Mouse (Mus musculus) urinary bladder, postnatal 14 days (tissue): ENCODE data around the gene Pitx2.
A peak's percentile ranks its signal among the peaks of the same experiment; 100 is the strongest.

Experiments used
- DNase-seq: peaks from one replicate; pipeline ENCODE4 v3.0.0; 2021; ENCODE audit warnings: low spot score

The Pitx2 gene

DNA sequence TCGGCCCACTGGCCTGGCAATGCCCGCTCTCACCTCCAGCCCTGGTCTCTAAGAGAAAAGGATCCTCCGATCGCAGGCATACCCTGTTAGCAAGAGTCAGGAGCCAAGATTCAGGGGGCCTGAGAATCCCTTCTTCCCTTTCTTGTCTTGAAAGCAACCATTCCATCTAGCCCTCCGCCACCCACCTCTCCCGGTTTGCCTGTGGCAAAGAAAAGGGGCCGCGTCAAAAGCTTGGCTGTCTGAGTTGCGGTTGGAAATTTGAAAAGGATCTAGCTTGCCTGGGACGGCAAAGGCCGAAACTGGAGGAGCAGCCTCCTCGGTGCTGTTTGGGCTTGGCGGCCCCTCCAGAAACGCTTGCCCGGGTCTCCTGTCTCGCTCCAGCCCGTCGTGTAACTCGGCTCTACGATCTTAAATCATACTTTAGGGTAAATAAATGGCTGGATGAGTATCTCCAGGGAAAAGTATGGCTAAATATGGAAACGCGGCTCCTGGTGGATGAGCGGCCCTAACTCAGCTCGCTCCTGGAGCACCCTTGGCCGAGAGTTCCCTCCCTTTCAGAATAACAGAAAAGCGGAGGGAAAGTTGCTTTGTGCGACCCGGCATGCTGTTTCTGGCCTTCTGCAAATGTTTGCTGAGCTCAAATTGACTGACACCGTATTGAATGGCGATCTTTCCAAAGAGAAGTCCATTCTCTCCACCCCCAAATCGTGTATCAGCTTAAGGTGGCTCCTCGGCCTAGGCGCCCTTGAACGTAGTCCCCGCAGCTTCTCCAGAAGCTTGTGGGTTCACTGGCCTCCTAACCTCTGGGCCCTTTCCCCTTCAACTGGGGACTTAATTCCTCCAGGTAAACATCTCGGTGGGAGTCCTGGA is 3.4 kb downstream of the Pitx2 start:
- DNase-seq: no peak

DNA sequence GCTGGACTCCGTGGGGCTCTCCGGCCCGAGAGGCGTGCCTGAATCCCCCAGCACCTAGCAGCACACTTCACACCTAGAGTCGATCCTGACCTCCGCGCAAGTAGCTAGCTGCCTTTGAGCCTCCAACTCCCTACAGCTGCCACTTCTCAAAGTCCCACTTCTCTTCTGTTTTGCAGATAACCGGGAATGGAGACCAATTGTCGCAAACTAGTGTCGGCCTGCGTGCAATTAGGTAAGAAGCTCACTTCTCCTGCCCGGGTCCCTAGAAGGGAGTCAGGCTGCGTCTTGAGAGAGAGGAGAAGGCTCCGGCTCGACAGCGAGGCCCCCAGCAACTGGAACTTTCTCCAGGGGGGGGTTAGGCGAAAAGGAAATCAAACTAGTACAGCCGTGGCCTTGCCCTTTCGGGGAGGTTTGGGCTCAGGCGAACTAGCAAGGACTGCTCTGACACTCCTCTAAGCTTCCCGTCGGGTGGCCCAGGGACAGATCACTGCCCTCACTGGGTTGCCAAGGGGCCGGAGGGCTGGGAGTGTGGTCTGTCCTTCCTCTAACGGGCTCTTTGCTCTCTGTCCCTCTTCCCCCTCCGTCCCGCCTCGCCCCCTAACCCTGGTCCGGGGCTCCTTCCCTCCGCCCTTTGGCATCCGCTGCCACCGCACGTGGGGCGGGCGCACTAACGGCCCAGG is 4.2 kb downstream of the Pitx2 start:
- no peak for DNase-seq

DNA sequence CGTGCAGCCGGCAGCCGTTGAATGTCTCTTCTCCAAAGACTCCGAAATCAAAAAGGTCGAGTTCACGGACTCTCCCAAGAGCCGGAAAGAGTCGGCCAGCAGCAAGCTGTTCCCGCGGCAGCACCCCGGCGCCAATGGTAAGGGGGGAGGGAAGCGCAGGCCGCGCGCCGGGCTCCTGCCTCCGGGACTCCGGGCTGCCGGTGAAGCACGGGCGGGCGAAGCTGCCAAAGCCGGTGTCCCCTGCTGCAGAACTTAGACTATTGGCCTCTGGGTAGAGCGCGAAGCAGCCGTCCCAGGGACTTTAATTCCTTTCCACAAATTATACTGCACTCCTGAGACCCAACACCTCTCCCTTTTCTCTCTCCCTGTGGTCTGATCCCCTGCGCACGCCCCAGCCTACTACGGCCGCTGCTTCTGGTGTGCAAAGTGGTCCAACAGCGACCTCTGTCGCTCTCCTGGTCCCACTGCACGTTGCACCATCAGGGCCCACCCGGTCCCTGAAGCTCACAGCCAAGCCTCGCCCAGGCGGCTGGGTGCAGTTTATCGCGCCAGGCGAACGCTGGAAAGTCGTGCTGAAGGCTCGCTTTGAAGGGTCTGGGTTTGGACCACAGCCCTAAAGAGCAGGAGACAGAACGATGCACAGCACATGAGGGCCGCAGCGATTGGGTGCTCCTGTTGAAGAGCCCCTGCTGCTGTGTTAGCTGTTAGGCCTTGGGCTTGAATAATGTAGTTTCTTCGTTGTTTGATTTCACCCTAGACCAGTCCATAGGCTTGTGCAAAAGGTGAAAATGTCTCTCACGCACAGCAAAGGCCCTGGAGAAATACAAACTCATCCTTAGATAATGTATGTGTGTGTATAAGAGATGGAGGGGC is 5.0 kb downstream of the Pitx2 start:
- DNase-seq: peak; percentile 82

DNA sequence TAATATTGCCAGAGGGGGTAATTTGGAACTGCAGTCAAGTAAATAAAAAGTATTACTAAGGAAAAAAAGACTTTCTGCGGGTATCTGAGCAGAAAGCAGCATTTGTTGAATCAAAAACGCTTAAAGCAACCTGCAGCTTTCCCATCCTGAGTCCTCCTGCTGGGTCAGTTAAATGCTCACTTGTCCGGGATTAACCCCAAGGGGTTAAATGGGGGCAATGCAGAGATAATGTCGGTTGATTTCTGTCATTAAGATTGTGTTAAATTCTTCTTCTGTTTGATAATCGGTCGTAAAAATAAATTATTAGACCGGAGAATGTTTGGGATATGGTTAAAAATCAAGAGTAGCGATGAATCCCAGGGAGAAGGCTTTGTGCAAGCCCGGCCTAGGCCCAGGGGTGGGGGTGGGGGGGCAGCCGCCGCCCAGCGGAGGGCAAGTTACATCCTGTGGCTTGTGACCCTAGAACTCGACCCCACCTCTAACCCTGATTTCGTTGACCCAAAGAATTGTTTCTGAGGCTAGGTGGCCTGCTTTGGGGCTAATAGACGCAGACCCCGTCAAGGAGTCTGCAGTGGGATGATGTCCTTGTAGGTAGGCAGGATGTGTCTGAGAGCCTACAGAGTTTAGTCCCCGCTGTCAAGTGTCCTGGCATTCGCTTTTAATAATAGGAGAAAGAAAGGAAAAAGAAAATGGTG is 6.0 kb downstream of the Pitx2 start:
- DNase-seq: no peak

DNA sequence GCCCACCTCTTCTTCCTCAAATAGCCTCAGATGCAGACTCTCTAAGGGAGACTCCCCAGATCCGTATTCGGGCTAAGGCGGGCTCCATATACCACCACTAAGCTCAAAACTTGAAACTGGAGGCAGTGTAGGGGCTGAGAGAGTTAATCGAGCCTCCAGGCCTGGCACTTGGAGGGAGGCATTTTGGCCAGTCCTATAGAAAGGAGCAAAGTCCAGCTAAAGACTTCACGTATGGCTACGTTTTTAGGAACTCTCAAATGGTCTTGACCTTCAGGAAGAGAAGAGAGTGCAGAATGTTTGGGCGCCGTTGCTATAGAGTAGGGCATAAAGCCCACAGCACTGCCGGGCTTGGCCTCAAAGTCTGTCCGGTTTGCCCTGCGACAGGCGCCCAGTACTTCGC is 7.1 kb downstream of the Pitx2 start:
- no peak for DNase-seq

DNA sequence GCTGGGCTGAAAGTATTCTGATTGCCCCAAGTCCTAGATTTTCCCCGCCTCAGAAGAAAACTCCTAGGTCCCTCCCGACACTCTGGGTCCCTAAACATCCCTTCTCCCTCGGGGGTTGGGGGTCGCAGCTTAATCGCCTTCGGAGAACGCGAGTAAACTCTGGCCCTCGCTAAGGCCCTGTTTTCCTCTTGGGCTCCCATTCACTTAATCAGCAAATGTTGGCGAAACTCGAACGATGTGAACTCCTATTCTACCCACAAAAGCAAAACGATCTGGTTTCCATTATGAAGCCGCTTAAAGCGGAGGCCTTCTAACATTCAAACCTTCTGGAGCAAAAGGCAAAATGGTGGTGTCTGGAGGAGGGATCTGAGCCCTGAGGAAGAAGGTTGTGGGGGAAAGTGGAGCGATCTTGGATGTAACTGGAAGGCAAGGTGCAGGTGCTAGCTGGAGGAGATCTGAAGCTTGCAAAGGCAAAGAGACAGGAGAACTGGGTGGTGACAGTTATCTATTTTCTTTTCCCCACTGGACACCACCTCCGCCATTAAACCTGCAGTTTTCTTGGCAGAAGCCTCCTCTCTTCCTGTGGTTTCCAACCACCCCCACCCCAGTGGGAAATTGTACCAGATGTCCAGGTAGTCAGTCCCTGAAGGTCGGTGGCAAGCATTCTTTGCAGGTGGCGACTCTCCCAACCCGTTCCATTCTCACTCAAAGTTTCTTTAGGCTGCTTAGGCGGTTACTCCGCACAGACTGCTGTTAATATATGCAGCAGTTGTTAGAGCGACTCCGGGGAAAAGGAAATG is 7.8 kb downstream of the Pitx2 start:
- no peak for DNase-seq

DNA sequence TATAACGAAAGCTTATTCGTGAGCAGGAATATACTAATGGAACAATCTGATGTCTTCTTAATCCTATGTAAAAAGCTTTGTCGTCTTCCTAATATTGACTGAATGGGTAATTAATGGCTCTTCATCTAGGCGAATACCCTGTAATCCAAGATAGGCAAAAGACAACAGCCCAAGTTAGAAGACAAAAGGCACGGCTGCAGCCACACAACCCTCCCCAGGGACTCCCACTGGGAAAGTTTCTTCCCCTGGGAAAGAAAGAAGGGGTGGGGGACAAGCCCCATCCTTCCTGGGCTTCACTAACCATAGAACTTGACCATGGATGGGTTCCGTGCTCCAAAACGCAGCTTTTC is 8.3 kb downstream of the Pitx2 start:
- DNase-seq: no peak

DNA sequence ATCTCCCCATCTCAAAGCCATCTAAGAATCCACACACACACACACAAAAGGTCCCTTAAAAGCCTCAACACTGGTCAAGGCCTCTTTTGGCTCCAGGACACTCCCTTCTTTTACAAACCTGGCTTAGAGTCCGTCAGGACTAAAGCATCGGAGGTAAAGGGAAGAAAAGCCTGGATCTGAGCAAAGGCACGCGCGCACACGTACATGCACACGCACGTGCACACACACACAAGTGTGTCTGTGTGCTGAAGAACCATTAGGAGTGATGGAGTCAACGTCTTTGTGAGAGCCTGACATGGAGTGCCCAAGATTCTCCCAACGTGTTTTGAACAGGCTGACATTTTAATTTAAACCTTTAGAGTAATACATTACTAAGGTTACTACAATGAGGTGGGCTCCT is 8.7 kb downstream of the Pitx2 start:
- DNase-seq: no peak

DNA sequence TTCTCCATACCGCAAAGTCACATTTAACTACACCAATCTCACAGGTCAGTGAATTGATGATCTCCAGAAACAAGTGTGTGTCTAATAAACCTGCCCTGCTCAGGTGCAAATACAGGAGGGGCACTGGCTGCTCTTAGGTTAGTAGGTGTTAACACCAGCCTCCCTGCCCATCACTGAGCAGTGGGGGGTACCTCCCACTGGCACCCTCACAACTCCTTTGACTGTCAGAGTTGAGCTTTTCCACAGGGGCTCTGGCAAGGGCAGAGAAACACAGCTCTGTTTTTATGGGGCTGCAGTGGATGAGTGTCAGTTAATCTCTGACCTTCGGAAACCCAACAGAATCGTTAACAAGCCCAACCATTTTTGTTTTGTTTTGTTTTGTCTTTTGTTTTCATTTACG is 9.6 kb downstream of the Pitx2 start:
- DNase-seq: no peak

DNA sequence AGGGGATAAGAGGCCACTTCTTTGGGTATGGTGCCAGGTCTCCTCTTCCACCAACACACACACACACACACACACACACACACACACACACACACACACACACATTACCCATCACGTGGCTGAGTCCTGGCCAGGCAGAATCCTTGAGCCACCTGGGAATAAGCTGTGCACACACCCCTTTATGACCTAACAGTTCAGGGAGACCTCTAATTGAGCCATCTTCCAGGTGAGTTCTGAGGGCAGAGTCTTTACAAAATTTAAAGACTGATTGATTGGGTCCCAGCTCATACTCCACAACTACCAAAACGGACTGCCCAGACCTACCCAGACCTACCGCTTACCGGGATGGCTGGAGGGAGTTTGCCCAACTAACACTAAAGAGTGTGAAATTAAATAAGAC is 10.1 kb downstream of the Pitx2 start:
- DNase-seq: no peak

DNA sequence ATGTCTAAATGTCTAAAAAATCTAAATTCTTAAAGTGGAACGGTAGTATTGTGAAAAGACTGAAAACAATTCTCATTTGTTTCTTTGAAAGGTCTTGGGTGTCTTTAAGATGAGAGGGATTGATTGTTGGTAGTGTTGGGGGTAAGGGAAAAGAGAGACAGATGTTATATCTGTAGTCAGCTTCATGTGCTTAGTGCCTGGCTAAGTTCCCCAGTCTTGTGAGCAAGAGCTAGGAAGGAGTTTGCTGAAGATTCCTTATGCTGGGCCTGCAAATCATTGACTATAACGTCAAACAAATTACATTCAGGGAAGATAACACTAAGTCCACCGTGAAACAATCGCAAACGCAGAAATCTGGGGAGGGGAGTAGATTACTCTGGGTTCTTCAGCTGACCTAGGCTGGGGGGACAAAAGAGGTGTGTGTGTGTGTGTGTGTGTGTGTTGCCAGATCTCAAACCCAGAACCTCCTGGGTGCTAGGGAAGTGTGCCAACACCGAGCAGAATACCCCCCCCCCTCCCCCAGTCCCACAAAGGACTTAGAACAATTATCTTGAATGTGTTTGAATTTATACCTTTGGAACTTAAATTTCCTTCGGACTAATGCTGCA is 12.5 kb downstream of the Pitx2 start:
- DNase-seq: no peak

DNA sequence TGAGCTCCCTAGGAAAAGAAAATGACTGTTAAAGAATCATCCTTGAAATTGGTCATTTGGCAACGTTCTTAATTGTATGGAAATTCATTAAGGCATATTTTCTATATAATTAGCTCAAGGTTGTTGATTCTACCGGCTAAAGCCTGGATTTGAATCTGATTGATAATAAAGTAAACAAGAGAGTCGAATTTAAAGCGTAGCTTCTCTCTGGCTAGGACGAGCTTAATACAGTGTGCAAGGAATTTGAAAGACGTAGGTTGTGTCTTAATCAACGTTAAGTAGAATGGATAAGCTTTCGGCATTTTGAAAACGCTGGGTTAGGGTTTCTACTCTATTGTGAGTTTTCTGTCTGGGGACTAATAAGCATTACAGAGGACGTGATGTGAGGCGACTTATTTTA is 13.1 kb downstream of the Pitx2 start:
- no peak for DNase-seq

DNA sequence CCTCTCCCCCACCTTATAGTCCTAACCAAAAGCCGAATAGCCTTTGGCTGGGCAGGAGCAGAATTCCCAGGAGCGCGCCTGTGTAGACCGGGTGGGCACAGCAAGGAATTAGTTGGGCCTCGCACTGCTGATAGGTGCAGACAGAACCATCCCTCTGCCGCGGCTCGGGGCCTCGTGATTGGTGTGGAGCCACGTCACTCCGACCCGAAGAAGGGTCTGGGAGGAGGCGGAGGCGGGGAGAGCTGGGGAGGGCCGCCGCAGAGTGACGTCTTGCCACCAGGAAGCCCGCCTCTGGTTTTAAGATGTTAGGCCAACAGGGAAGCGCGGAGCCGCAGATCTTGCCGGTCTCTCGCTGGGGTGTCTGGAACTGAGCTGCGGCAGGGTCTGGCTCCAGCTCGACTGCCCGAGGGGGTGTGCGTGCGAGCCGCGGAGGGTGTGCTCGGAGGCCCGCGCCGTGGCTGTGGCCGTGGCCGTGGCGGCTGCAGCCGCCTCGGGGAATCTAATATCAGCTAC is 14.0 kb downstream of the Pitx2 start:
- DNase-seq: peak; percentile 95

DNA sequence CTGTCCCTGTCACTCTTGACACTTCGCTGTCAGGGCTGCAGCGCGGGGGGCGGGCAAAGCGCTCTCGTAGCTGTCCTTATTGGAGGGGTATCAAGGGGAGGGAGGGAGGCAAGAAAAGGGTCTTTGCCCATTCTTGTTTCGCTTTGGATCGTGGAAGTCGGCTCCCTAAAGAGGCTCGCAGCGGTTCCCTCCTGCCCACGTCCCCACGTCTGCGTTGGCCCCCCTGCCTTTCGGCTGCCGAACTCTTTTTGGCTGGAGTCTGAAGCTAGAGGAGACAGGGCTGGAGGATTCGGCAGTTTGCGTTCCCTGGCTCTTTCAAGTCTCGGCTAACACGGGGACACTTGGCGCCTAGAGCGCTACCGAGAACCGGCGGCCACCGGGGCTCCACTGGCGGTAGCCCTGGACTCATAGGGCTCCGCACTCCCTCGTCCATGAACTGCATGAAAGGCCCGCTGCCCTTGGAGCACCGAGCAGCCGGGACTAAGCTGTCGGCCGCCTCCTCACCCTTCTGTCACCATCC is 14.5 kb downstream of the Pitx2 start:
- DNase-seq: no peak

DNA sequence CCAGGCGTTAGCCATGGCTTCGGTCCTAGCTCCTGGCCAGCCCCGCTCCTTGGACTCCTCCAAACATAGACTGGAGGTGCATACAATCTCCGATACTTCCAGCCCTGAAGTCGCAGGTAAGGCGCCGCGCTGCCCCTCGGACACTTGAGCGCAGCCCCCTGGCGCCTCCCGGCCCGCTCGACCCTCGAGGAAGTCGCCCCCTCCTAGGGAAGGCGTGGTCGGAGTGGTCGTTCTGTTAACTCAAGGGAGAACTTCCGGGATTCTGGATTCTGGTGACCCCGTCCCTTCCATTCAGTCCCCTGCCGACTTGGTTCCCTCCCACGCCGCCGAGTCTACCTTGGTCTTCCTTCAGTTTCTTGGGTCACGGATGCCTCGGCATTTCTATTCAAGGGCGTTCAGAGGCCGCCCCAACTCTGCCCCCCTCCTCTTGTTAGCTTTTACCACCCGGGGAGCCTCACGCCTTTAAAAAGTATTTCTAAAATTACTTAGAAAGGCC is 15.0 kb downstream of the Pitx2 start:
- DNase-seq: no peak

DNA sequence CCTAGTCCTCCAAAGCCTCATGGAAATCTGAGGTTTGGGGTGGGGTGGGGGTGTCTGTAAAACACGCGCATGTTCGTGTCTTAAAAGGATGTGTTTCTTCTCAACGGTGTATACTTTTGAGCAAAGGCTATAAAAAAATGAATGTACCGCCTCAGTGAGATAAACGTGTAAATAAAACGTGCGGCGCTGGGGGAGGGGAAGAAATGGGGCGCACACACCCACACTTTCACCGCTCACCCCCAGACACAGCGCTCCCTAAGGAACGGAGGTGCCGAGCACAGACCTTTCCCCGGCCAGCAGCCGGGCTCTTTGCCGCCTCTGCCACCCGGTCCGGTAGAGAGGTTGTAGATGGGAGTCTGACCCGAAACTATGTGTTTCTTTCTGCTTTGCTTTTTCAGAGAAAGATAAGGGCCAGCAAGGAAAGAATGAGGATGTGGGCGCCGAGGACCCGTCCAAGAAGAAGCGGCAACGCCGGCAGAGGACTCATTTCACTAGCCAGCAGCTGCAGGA is 15.6 kb downstream of the Pitx2 start:
- no peak for DNase-seq

DNA sequence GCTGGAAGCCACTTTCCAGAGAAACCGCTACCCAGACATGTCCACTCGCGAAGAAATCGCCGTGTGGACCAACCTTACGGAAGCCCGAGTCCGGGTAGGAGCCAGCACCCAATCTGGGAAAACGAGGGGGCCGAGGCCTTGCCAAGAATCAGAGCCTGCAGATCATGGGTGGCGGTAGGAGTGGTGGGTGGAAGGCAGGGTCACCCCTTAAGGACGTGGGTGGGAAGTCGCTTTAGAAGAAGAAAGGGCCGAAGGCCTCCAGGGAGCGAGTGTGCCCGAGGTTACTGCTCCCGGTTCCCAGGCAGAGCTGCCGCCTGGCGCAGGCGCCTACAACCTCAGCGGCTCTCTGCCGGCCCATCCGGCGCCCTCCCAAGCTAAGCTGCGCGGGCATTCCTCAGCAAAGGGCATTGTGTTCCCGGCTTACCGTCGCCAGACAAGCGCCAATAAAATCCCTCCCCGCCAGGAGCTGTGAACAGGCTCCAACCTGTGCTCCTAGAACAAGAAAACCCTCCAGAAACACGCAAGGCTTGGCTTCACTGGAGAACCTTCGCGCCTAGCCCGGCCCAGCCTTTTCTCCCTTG is 16.2 kb downstream of the Pitx2 start:
- DNase-seq: no peak

DNA sequence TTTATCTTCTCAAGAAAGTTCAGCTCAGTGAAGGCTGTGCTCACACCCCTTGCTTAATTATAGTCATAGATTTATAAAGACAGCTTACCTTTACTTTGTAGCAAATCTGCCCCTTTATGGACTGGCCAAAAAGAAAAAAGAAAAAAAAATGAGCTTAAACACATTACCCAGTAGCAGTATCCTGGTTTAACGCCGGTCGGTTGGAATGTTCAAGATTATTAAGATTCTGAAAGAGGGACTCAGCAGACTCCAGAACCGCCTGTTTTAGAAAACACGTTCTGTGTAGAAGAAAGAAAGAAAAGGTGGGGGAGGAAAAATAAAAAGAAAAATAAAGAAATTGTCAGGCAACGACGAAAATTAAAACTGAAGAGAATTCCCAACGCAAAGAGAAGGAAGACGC is 16.8 kb downstream of the Pitx2 start:
- no peak for DNase-seq

DNA sequence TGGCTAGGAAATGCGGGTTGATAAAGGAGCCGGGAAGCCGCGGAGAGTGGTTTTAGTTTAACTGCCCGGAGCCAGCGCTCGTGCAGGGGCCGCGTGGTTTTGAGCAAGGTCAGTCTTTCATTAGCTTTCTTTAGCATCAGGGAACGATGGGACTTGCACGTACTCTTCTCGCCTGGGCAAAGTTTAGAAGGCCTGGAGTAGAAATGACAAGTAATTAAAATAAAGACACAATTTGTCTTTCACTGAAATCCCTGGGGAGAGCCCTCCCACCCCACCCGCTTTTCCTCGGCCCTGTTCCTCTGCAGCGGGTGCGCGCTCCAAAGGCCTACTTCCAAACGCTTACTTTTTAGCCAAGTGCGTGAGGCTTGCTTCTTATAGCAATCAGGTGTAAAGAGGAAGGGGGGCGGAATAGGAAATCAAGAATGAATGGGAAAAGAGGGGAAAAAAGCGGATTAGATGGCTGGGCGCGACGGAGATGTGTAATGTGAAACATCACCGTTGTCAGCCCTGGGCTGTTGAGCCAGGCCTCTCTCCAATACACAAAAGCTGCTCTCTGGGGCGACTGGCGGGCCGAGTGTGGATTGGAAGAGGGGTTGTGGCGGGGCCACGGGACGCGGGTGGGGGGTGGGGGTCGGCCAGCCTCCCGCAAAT is 17.4 kb downstream of the Pitx2 start:
- DNase-seq: no peak
